Mouse (Mus musculus) neural tube, embryonic 10.5 days (tissue): ENCODE results near the gene Dtymk.
"Not testable (repeated sequence)": the region's sequence is repeated elsewhere in the genome, so short reads cannot be mapped to it uniquely, and the experiment has no call there.

Source experiments
- DNase-seq: peaks from one replicate; pipeline ENCODE4 v3.0.0-alpha.2; 2017; ENCODE audit warnings: low spot score; ENCODE audit errors: extremely low spot score

Gene Dtymk

DNA sequence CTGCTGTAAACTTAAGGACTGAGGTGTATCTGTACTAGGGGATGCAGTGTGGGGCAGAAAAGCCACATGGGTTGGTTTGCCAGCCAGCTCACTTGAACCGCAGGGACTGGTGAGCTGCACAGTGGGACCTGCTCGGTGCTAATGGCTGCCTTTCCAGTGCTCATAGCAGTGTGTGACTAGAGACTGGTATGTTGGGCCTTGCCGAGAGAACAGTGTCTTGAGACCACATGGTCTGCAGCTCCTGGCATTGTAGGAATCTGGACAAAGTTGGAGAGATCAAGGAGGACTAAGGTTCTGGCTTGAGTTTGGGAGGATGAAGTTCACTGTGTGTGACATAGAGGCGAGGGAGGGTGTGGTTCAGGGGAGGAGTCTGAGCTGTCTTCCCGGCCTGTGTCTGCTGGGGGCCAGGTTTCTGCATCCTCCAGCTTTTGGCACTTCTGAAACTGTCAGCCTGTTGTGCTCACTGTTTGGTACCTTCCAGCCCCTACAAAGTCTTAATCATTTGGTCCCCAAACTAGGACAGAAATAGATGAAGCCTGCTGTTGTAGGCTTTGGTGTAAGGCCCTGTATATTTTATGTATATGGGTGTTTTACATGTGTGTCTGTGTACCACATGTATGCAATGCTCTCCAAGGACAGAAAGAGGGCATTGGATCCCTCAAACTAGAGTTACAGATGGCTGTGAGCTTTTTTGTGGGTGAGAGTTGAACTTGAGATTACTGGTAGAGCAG, 3.7 kb upstream of the Dtymk start:
- DNase-seq = no peak

DNA sequence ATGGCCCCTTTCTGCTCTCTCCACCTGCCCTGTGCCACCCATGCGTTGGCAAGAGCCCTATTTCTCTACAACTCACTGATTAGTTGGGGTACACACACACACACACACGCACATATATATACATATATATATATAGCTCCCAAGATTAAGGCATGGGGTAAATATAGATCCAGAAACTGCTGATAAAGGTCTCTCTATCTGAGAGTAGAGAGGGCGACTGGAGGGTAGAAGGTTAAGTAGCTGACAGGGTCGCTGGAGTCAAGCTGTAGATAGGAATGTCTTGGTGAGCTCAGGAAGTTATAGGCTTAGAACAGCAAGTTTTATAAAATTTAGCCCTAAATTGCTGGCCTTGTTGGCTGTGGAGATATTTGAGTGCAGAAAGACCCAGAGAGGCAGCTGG, 3.1 kb upstream of the Dtymk start:
- DNase-seq = no peak

DNA sequence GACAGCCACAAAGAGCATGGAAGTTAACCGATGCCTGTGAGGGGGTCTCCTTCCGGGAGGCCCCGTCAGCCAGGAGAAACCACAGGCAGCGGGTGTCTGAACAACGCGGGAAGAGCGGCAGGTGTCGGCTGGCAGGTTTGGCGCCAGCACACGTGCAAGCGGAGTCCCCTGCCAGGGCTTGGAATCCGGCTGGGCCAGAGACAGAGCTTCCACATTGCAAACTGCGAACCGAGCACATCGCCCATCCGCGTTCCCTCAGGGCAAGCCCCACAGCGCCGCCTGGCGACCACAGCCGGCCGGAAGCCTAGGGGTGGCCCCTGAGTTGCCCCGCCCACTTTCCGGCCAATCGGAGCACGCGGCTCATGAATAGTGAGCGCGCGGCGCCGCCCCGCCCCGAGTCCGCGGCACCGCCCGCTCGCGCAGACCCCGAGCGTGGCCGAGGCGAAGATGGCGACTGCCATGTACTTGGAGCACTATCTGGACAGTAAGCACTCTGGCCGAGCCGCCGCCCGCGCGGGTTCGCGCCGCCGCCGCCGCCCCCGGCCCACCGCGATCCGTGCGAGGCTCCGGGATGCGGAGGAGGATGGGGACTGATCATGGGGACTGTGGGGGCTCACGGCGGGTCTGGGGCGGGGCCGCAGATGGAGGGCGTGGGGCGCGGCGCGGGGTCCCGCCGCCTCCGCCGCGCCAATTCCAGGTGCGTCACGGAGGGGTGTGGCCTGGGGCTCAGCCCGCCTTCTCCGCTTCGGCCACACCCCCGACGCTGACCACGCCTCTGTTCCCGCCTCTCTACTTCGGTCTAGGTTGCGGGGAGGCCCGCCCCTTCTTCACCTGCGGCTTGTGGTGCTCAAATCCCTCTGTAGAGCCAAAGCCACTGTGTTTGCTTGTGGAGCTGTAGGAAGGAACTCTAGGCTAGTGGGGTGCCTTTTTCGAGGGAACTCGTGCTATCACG, 2.1 kb upstream of the Dtymk start, which contains the start of gene Ing5:
Ing5 (plus strand) TSS at position 410 of the 952 bp plus-strand sequence.
- peak; percentile 100 for DNase-seq

DNA sequence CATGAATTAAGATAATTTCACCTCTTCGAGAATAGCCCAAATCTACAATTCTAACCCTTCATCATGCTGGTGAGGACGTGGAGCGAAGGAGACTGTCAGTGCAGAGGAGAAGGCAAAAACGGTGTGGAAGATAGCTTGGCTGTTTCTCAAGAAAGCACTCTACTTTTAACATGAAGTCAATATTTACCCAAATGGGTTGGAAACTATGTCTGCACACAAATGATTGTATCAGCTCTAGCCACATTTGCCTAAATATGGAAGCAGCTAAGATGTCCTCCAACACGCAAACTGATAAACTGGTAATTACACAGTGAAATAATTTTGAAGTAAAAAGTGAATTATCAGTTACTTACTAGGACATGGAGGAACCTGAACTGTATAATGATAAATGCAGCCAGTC, 1.0 kb upstream of the Dtymk start:
- DNase-seq = no peak

DNA sequence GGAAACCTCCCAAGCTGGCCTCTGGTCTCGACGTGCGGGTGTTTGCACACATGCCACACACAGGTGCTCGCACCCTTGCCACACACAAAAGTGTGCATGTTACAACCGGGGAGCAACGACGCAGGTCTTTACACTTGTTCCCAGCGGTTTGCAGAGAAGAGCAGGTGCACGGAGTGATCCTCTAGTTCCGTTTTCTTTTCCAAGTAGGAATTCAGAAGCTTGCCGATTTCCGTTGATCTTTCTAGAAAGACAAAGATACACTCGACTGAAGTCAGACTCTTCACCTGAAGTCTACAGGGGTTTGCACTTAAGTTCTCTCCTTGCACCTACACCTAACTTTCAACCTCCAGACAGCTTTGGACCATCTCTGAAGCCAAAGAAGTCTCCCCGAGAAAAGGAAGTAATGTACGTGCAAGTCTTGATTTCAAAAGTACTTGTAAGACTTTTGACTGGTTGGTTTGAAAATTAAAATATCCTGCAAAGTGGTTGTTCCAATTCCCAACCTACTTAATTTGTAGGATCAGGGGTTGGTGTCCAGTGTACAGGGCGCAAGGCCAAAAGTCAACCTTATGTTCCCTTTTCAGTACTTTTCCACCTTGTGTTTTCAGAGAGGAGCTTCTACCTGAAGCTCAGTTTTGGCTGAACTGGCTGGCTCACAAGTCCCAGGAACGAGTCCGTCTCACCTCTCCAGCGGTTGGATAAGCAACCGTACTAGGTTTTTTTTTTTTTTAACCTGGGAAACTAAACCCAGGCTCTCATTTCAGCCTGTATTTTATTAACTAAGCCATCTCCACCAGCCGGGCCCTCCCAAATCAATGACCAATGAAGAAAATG, 847 bp downstream of the Dtymk start:
- peak; percentile 23 for DNase-seq

DNA sequence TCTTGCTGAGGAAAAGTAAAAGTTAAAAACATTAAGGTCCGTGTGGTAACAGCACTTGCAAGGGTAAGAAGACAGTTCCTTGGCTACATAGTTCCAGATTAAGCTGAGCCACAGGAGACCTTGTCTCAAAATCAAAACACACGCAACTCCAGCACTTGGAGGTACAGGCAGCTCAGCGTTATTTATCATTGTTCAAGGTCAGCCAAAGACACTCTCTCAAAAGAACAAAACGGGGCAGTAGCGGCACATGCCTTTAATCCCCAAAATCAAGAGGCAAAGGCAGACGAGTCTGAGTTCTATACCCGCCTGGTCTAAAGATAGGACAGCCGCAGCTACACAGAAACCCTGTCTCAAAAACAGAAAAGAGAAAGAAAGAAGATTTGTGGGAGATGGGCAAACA, 5.8 kb downstream of the Dtymk start:
- no peak for DNase-seq

DNA sequence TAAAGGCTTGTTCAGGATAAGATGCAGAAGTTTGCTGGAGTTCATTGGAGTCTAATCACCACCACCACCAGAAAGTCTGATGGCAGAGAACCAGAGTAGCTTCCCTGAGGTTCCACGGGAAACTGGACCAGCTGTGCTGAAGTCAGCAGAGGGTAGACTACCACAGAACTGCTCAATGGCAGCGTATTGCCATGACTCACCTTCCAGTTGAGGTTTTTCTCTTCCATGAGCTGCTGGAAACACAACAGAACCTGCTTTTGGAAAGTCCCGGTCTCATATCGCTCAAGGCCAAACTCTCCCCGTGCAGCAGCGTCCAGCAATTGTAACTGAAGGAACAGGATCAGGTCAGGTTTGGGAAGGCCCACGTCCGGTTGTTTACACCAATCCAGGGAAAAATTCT, 7.2 kb downstream of the Dtymk start:
- no peak for DNase-seq

DNA sequence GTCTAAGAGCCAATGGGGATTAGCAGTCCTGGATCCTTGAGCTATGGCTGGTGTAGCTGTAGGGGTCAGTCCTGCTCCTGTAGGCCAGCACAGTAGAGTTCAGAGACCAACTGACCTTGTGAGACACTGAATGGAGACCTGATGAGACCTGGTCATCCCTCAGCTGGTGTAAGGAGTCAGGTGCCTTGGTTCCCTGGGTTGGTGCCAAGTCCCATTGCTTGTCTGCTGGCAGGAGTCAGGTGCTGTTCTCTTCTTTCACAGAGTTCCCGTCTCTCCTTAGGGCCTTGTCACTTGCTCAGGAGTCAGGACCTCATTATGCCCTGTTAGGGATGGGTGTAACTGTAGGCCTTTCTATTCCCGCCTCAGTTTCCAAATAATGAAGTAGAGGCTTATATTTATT, 14.8 kb downstream of the Dtymk start:
- no peak for DNase-seq

DNA sequence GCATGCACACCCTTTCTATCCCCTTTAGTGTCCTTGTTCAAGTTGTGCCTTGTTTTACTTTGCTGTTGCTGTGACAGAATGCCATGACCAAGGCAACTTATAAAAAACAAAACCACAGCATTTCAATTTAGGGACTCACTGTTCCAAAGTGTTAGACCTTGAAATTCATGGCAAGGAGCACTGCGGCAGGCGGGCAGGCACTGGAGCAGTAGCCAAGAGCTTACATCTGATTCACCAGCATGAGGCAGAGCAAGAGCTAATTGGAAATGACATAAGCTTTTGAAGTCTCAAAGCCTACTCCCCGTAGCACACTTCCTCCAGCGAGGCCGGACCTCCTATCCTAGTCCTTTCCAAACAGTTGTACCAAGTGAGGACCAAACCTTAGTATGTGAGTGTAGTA, 25.0 kb downstream of the Dtymk start:
- no peak for DNase-seq

DNA sequence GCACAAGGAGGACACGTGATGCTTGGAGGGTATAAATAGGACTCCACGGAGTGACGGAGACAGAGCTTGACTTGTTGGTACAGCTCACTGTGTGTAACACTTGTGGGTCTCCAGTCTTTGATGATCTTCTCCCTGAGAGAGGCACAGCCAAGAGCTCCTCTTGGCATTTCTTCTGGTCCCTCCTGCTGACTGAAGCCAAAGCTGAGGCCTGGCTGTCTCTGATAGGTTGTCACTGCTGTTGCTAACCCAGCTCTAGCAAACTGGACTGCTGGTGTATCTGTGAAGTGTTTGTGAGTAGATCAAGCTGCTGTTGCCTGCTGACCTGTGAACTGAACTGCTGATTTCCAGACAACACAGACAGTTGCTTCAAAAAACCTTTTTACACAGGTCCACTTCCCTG, 31.8 kb downstream of the Dtymk start:
- no peak for DNase-seq

DNA sequence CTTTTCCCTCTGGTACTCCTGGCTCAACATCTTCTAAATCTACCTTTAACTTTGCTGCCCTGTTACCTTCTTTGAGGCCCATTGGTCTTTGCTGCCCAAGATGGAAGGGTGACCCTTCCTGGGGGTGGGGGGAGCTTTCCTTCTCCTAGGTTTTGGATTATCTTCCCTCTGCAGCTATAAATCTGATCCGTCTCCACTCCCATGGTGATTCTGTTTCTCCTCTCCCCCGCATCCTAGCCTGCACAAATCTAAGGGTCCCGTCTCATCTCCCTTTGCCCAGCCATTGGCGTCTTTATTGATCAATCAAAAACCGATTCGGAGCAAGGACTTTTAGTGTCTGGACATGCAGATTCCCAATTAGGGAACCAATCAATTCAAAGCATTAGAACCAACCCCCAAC, 34.1 kb downstream of the Dtymk start:
- no peak for DNase-seq

DNA sequence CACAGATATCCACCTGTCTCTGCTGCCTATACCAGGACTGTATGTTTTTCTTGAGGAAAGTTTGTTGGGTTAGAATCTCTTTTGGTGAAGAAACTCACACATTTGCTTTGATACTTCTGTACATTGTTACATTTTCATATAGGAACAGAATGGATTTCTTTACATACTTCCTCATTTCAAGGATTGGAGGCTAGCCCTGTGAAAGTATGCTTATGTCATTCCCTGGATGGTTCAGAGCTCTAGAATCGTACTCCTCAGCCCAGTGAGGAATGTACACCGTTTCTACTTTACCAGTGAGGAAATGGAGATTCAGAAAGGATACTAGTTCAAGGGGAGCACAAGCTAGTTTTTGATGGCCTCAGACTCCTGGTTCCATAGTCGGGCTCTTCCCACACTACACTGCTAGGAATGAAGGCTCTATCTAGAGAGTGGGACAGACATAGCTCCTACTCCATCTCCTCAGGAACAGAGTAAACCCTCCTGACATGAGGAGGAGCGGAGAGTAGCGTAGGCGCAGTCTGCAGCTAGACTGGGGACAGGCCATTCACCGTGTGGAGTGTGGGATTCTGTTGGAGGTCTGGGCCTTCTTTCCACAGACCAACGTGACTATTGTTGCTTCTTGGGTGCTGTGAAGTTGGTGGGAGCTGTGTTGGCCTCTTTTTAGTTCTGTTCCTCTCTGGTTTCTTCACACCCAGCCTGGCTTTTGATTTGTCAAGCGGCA, 36.7 kb downstream of the Dtymk start:
- DNase-seq = no peak

DNA sequence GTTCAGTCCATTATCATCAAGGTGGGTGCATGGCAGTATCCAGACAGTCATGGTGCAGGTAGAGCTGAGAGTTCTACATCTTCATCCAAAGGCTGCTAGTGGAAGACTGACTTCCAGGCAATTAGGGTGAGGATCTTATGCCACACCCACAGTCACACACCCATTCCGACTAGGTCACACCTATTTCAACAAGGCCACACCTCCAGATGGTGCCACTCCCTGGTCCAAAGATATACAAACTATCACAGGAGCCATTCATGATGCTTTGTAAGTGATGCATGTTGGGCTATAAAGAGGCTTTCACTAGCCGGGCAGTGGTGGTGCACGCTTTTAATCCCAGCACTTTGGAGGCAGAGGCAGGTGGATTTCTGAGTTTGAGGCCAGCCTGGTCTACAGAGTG, 38.2 kb downstream of the Dtymk start:
- DNase-seq = not testable (repeated sequence)

DNA sequence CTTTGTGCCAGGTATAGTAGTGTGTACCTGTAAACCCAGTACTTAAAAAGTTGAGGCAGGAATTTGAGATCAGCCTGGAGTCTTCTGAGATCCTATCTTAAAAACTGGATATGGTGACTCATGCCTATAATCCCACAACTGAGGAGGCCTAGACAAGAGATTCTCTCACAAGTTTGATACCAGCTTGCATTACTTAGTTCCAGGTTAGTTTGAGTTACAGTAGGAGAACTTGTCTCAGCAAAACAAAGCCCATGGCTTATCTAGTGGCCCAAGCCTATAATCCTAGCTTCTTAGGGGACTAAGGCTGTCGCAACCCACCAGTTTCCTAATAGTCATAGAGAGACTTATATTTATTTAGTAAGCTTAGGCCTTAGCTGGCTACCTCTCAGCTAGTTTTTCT, 41.7 kb downstream of the Dtymk start:
- DNase-seq = no peak

DNA sequence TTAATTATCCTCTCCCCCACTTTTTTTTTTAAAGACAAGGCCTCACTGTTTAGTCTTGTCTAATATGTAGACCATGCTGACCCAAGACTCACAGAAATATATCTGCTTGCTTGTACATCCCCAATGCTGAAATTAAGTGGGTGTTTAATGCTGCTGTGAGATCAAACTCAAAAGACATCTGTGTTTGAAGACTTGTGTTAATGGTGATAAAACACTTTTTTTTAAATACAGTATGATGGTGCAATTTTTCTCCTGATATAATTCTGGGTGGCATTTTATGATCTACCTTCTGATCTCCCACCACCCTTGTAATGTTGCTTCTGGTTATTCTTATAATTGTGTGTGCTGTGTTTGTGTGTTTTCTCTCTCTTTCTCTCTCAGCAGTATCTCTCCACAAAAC, 45.6 kb downstream of the Dtymk start:
- DNase-seq = no peak

DNA sequence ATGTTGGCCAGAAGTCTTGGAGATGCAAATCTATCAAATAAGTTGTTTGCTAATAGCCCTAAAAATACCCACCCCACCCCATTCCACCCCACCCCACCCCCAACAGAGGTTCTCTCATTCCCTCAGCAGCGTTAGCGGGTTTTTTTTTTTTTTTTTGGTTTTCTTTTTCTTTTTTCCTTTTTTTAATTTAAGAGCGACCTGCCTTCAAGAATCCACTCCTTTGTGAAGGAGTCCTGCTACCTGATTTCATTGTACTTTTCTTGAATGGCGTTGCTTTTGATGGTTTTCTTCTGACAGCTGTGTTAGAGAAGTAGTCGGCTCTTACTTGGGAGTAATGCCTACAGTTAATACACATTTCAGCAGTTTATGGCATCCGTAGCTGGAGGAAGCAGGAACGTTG, 46.1 kb downstream of the Dtymk start:
- DNase-seq = no peak

DNA sequence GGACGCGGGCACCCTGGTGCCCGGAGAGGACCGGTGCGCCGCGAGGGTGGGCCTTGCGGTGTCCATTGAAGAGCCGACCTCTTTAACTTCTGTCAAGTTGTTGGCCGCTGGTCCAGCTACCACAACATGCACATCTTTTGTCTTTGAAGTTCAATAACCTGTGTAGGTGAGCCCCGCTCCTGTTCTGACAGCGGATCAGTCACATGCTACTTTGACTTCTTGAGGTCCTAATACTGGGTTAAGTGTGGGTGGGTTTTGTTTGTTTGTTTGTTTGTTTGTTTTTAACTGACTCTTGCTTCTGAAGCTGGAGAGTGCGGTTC, 46.5 kb downstream of the Dtymk start:
- no peak for DNase-seq

DNA sequence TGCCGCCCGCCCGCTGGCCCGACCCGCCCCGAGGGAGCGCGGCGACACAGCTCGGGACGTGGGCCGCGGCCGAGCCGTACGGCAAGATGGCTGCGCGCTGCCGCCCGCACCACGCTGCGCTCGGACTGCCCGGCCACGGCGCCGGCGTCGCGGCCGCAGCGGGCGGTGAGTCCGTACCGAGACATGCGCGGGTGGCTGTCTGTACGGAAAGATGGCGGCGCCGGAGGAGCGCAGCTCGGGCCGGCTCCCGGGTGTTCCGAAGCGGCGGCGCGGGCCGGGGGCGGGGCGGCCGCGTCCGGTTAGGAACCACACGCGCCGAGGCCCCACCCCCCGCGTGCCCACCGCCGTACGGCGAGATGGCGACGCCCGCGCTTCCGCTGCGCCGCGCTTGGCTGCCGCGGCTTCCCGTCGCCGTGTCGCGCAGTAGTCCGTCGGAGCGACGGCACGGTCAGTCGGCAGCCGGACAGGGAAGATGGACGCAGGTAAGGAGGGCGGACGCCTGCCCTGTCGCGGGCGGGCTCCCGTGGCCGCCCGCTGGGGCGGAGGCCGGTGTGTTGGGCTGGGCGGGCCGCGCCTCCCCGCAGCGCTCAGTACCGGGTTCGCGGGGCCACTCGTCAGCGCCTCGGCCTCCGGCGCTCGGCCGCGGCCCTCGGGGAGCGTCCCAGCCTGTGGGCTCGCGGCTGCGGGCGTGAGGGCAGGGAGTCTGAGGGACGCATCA, 47.0 kb downstream of the Dtymk start, which contains the start of gene Thap4:
Thap4 (minus strand) TSS at position 292 of the 718 bp plus-strand sequence.
- DNase-seq = peak; percentile 86

DNA sequence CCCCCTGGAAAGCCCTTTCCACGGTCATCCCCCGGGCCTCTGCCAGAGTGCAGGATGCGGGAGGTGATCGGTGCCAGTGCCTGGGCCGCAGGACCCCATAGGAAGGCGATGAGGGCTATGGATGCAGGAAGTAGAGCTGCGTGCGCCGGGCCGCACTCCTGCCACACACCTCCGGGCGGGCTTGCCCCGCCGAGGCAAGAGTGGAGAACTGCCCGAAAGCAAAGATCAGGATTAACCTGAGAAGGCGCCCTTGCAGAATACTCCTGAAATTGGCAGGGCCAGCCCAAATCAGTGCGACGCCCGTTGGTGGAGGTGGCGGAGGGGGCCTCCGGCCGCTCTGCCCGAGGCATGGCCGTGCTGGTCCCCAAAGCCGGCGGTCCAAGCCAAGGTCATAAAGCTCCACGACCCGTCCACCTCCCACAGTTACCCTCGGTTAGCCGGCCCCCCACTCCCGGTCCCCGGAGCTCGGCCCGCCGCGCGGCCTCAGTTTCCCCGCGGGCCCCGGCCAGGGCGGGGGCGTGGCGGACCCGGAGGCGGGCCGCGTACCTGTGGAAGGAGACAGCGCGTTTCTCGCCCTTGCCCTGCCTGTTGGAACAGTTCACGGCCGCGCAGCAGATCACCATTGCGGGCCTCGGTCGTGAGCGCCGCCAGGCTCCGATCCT, 47.7 kb downstream of the Dtymk start:
- peak; percentile 77 for DNase-seq

DNA sequence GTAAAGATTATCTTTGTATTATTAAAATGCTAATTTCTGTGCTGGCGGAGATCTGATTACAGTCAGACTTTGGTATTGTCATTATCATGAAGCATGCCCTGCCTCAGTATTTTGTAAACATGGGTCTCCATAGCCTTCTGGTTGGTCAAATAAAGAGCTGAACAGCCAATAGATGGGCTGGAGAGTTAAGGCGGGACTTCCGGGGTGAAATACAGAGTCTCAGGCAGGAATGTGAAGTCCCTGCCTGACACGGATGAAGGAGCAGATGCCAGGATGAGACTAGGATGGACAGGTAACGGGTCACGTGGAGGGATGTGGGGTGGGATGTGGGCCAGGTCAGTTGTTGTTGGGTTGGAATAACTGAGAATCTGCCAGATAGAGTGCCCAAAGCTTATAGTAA, 50.4 kb downstream of the Dtymk start, which contains the start of gene Atg4b:
Atg4b (plus strand) TSS at position 211 of the 400 bp plus-strand sequence.
- no peak for DNase-seq
